Mouse (Mus musculus): ENCODE results near the gene Rccd1.

DNA sequence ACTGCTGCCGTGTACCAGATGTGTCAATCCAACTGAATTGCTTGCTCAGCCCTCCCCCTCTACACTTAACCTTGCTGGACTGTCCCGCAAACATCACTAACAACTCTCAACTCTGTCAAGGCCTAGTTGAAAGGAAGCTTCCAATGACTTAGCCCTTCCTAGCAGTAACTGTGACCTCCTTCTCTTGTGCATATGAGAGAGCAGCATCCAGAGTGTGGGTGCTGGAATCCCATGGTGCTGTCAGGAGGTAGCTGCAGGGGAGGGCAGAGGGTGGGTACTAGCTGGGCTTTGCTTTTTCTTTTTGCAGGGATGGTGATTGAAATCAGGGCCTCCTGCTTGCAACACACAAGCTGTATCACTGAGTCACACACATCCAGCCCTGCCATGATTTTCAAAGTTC, 50.8 kb downstream of the Rccd1 start:
- TF ChIP-seq CTCF (IDR thresholded peaks at IDR 0.05; ENCODE audit: borderline replicate concordance, insufficient read depth, low read depth, low read length) = no peak
- TF ChIP-seq POLR2A (IDR thresholded peaks at IDR 0.05; ENCODE audit: borderline replicate concordance, insufficient read depth, low read length) = no peak

Data from cerebellum, adult 2 months (tissue).